Mouse (Mus musculus): ENCODE measurements around the gene Tmx1.

The Tmx1 gene

GRCm38 (mm10) chr12:70477593-70478287, 24.8 kb downstream of the Tmx1 start:
- in situ Hi-C loops (cut with MboI, MseI), result loop anchor here (10.0 kb wide), 2 partner anchors 657 to 687 kb away; partner anchors contain the start of genes 2700049A03Rik and Timm9

DNA sequence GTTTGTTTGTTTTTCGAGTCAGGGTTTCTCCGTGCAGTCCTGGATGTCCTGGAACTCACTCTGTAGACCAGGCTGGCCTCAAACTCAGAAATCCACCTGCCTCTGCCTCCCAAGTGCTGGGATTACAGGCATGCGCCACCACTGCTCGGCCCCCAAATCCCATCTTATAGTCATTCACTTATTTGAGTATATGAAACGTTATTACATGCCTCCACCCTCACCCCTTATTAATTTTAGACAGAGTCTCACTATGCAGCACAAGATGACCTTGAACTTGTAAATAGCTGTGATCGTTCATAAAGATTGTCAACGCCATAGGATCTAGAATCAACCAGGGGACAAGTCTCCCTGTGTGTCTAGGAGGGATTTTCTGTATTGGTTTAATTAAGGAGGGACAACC, 33.1 kb downstream of the Tmx1 start:
- in situ Hi-C loops (cut with MboI, MseI), result no loop called here

GRCm38 (mm10) chr12:70486716-70487480, 34.0 kb downstream of the Tmx1 start:
- in situ Hi-C loops (cut with MboI, MseI), result no loop called here

- in situ Hi-C loops (cut with MboI, MseI), result loop anchor here (10.0 kb wide), 1 partner anchor 322 kb away; no protein-coding TSS in a partner anchor
Measured at GRCm38 (mm10) chr12:70492441-70492840, 39.5 kb downstream of the Tmx1 start.

DNA sequence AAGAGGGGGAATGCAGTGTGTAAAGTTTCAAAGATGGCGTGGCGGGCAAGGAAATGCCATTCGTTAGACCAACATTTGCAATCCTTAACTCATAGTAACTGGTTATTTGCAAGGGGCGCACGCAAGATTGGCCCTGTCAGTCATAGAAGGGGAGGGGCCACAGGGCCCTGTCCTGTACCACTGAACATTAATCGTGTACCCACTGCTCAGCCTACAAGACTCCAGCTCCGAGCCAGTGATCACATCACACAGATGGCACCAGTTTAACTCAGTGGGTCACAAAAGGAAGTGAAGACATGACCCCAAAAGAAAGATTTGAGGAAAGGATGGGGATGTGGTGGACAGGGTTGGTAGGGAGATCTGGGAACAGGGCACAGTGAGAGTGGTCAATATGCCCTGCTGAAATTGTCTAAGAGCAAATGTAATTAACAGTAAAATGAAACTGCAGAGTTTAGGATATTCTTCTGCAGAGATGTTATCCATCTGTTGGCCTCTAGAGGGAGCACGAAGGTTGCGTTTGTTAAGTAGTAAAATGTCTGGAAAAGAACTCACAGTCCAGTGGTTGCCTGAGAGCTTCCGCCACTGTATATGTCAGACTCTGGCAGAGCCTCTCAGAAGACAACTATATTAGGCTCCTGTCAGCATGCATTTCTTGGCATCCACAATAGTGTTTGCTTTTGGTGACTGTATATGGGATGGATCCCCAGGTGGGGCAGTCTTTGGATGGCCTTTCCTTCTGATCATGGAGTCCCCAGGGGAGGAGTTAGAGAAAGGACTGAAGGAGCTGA, 41.8 kb downstream of the Tmx1 start:
- in situ Hi-C loops (cut with MboI, MseI), result loop anchor here (5.0 to 10.0 kb wide), 2 partner anchors 320 to 413 kb away; no protein-coding TSS in a partner anchor

GRCm38 (mm10) chr12:70495282-70495922, 42.5 kb downstream of the Tmx1 start:
- in situ Hi-C loops (cut with MboI, MseI), result loop anchor here (5.0 to 10.0 kb wide), 2 partner anchors 319 to 412 kb away; no protein-coding TSS in a partner anchor

GRCm38 (mm10) chr12:70498091-70498490, 45.2 kb downstream of the Tmx1 start:
- in situ Hi-C loops (cut with MboI, MseI), result loop anchor here (5.0 to 10.0 kb wide), 2 partner anchors 317 to 409 kb away; no protein-coding TSS in a partner anchor

DNA sequence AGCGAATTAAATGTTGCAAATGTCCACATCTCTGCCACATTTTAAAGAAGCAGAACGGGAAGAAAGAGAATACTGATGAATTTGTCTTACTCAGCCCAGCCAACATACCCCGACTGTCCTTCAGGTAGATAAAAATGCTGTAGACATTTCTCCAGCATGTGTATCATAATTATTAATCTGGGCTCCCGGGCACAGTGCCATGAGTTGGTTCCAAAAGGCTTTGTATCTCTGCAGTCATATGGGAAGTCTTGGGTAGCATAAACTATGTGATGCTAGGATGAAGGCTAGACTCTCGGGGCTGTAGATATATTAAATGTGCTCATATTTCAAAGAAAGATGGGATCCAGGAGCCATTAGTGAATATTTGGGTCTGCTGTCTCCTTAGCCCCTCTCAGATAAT, 53.1 kb downstream of the Tmx1 start:
- in situ Hi-C loops (cut with MboI, MseI), result no loop called here

DNA sequence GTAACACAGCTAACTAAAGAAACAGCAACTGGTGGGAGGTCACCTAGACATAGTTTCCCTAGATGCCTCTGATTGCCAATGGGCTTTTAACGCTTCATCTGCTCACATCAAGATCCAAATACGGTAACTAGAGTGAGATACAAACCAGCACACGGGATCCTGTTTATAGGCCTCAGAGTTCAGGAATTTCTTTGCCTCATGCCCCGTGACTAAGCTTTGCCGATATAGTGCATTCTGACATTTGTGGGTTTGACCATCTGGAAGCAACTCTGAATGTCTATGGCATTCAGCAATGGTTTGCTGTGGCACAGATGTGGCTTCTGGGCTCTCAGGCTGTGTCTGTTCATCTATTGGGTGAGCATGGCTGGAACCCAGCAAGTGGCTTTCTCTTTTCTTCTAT, 59.1 kb downstream of the Tmx1 start:
- in situ Hi-C loops (cut with MboI, MseI), result no loop called here

DNA sequence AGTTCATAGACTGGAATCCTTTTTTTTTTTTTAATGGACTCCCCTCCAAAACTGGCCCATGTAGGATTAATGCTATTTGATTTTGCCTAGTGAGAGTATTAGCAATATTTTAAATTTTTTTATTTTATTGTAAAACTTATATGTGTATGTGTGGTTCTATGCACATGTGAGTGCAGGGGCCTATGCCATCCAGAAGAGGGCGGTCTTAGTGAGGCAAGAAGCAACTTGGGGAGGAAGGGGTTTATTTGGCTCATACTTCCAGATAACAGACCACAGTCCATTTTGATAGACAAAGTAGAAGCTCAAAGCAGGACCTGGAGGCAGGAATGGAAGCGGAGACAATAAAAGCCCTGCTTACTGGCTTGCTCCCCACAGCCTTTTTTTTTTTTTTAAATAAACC, 59.5 kb downstream of the Tmx1 start:
- in situ Hi-C loops (cut with MboI, MseI), result no loop called here

Data from regulatory T cell (primary cell).